Mouse (Mus musculus): ENCODE measurements around the gene Hist2h3b. TPM values are rescaled to one million over a fixed set of nuclear protein-coding genes. Genes with fewer than 3 reads are reported as not detected.
A peak's percentile ranks its signal among the peaks of the same experiment; 100 is the strongest.
"Not testable (repeated sequence)": the region's sequence is repeated elsewhere in the genome, so short reads cannot be mapped to it uniquely, and the experiment has no call there.

The Hist2h3b gene
- polyA plus RNA-seq, 1 experiment, result 60.1 TPM

DNA sequence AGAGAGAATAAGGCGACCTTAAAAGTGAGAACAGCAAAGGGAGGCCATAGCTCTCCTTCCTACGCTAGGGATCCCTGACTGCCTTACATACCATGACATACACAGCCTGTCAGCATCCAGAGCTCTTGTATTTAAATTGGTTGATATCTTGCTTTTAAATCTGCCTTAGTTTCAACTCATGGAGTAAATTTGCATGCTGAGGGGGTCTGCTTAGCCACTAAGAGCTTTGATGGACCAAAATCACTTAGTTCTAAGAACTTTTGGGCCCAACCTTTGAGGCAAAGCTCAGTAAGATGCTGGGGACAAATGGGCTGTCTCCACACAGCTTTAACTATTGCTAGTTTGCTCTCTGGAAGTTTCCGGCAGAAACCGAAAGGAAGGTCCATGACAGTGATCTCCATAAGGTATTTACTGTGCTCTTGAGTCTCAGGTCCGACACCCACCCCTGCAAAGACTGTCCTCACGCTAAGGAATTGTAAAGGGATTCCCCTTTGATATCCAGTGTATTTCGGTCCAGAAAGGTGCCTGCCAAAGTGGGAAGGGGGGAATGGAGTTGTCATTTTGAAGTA is 31.0 kb upstream of the Hist2h3b start:
- TF ChIP-seq GATA1 (IDR thresholded peaks at IDR 0.05; ENCODE audit: low read length) (no peak), TAL1 (IDR thresholded peaks at IDR 0.05; ENCODE audit: low read length) (no peak)

GRCm38 (mm10) chr3:96237904-96238511 is 30.4 kb upstream of the Hist2h3b start:
- Histone ChIP-seq H3K36me3 (ENCODE audit: control insufficient read depth) (peaks cover 13% of the 10 kb centered on the region), H3K4me3 (replicated peaks) (peak overlapping the region; percentile 65), H3K9me3 (ENCODE audit: control insufficient read depth, low read length) (no peaks in the 10 kb centered on the region), H3K4me1 (ENCODE audit: control insufficient read depth) (peaks cover 56% of the 10 kb centered on the region), H3K27me3 (ENCODE audit: control insufficient read depth) (no peaks in the 10 kb centered on the region)
- TF ChIP-seq GATA1 (IDR thresholded peaks at IDR 0.05; ENCODE audit: low read length) (no peak), TAL1 (IDR thresholded peaks at IDR 0.05; ENCODE audit: low read length) (no peak)

More for the DNA sequence above, 31.0 kb upstream of the Hist2h3b start:
- Histone ChIP-seq H3K27me3 (ENCODE audit: control insufficient read depth) (no peaks in the 10 kb centered on the region), H3K4me1 (ENCODE audit: control insufficient read depth) (peaks cover 52% of the 10 kb centered on the region), H3K36me3 (ENCODE audit: control insufficient read depth) (peaks cover 12% of the 10 kb centered on the region), H3K9me3 (ENCODE audit: control insufficient read depth, low read length) (no peaks in the 10 kb centered on the region), H3K4me3 (replicated peaks) (peak overlapping the region; percentile 65)

- Histone ChIP-seq H3K4me1 (ENCODE audit: control insufficient read depth) (peaks cover 66% of the 10 kb centered on the region), H3K36me3 (ENCODE audit: control insufficient read depth) (peaks cover 18% of the 10 kb centered on the region), H3K4me3 (replicated peaks) (peak within 1 kb of the TSS; percentile 65)
- H3K9me3 ChIP-seq (ENCODE audit: control insufficient read depth, low read length); H3K27me3 ChIP-seq (ENCODE audit: control insufficient read depth): not testable (repeated sequence)
Measured at GRCm38 (mm10) chr3:96238954-96239793, 29.3 kb upstream of the Hist2h3b start, which contains the start of gene Hist2h3c2. Gene Hist2h3c2, minus strand, starts transcription at chr3:96239127.

DNA sequence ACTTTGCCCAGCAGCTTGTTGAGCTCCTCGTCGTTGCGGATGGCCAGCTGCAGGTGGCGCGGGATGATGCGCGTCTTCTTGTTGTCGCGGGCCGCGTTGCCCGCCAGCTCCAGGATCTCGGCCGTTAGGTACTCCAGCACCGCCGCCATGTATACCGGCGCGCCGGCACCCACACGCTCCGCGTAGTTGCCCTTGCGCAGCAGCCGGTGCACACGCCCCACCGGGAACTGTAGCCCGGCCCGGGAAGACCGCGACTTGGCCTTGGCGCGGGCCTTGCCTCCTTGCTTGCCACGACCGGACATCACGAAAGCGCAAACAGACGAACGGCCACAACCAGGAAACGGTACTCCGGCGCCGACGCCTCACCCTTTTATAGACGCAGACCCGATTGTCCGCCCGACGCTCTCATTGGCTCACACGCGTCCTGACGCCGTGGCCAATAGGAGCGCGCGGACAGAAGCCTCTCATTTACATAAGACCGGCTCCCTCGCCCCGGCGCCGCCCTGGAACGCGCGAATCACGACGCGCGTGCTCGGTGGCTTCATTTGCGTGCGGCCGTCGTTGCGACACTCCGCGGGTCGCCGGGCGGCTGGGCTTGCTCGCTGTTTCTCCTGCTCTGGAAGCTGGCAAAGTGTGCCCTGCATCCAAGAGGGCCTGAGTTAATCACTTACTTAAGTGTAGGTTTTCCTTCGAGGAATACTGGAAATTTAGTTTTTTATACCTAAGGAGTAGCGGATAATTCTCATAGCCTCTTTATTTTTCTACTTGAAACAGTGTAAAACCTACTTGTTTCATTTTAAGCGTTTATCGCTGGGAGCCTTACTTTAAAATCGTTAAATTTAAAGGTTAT is 28.3 kb upstream of the Hist2h3b start, which contains the start of gene Hist2h2aa2:
Gene Hist2h2aa2, minus strand, starts transcription at position 328 of the 850 bp plus-strand sequence.
- not testable (repeated sequence) for H3K27me3 ChIP-seq (ENCODE audit: control insufficient read depth); H3K9me3 ChIP-seq (ENCODE audit: control insufficient read depth, low read length)
- H3K4me1 ChIP-seq (ENCODE audit: control insufficient read depth), result peaks cover 74% of the 10 kb centered on the region
- H3K36me3 ChIP-seq (ENCODE audit: control insufficient read depth), result peaks cover 20% of the 10 kb centered on the region
- peak within 1 kb of the TSS; percentile 60 for H3K4me3 ChIP-seq (replicated peaks)

DNA sequence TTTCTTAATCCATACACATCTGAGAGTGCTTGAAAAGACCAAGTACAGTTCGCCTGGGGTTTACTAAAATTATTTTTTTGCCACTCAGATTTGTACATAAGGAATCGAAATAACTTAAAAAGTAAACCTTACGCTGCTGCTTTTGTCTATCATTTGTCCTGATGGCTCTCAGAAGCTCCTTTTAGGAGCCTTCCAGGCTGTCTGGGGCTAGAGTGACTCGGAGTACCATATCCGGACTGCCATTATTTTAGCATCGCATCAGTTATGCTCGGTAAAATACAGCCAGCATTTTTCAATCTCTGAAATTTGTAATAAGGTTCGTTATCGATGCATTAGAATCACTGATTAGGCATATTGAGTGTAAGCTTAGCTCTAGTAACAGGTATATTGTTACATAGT is 27.7 kb upstream of the Hist2h3b start:
- H3K4me1 ChIP-seq (ENCODE audit: control insufficient read depth), result peaks cover 69% of the 10 kb centered on the region

DNA sequence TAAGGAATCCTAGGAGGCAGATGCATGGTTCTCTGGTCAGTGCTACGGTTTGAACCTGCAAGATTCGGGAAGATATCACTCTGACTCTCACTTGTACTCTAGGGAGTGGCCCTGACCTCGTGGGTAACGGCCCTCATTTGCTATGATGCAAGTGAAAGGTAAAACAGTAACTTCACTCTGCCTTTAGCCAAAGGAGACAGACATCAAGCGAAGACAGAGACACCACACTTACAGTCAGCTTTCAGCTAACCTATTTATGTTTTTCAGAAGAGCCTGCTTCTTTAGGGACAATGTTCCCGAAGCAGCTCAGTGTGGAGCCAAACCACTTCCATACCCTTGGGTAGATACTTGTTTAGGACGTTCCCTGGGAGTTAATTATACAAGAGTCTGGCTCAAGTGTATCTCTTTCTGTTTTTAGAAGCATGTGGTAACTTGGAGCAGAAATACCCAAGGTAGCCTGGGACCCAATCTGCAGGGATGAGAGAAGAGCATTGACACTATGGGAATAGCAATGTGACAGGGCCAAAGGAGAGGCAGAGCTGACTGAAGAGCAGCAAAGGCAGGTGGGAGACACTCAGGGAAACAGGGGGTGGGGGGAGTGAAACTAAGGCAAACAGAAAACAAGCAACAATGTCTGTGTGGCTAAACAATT is 24.4 kb upstream of the Hist2h3b start:
- peak overlapping the region; percentile 74 for H3K4me3 ChIP-seq (replicated peaks)
- H3K4me1 ChIP-seq (ENCODE audit: control insufficient read depth), result peaks cover 54% of the 10 kb centered on the region
- H3K9me3 ChIP-seq (ENCODE audit: control insufficient read depth, low read length), result no peaks in the 10 kb centered on the region
- no peaks in the 10 kb centered on the region for H3K27me3 ChIP-seq (ENCODE audit: control insufficient read depth)
- peaks cover 18% of the 10 kb centered on the region for H3K36me3 ChIP-seq (ENCODE audit: control insufficient read depth)
- no peak for TF ChIP-seq GATA1 (IDR thresholded peaks at IDR 0.05; ENCODE audit: low read length)

More for the DNA sequence above, 27.7 kb upstream of the Hist2h3b start:
- TF ChIP-seq TAL1 (IDR thresholded peaks at IDR 0.05; ENCODE audit: low read length) (no peak), GATA1 (IDR thresholded peaks at IDR 0.05; ENCODE audit: low read length) (no peak)
- Histone ChIP-seq H3K27me3 (ENCODE audit: control insufficient read depth) (no peaks in the 10 kb centered on the region), H3K9me3 (ENCODE audit: control insufficient read depth, low read length) (no peaks in the 10 kb centered on the region), H3K4me3 (replicated peaks) (peak overlapping the region; percentile 59), H3K36me3 (ENCODE audit: control insufficient read depth) (peaks cover 17% of the 10 kb centered on the region)

DNA sequence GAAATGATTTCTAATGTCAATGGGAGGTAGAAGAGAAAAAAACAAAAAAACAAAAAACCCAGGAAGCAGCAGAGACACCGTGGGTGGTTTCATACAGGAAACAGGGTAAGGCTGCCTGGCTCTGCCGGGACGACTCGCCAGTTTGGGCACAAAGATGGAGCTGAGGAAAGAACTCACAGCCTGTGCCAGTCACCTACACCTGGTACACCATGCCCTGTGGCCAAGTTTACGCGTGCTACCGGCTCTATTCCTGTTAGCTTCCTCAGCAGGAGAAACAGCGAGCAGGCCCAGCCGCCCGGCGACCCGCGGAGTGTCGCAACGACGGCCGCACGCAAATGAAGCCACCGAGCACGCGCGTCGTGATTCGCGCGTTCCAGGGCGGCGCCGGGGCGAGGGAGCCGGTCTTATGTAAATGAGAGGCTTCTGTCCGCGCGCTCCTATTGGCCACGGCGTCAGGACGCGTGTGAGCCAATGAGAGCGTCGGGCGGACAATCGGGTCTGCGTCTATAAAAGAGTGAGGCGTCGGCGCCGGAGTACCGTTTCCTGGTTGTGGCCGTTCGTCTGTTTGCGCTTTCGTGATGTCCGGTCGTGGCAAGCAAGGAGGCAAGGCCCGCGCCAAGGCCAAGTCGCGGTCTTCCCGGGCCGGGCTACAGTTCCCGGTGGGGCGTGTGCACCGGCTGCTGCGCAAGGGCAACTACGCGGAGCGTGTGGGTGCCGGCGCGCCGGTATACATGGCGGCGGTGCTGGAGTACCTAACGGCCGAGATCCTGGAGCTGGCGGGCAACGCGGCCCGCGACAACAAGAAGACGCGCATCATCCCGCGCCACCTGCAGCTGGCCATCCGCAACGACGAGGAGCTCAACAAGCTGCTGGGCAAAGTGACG is 23.2 kb upstream of the Hist2h3b start, which contains the start of gene Hist2h2aa1:
Gene Hist2h2aa1, plus strand, starts transcription at position 495 of the 884 bp plus-strand sequence.
- not testable (repeated sequence) for H3K9me3 ChIP-seq (ENCODE audit: control insufficient read depth, low read length); H3K27me3 ChIP-seq (ENCODE audit: control insufficient read depth)
- Histone ChIP-seq H3K36me3 (ENCODE audit: control insufficient read depth) (peaks cover 22% of the 10 kb centered on the region), H3K4me3 (replicated peaks) (peak within 1 kb of the TSS; percentile 74), H3K4me1 (ENCODE audit: control insufficient read depth) (peaks cover 66% of the 10 kb centered on the region)

DNA sequence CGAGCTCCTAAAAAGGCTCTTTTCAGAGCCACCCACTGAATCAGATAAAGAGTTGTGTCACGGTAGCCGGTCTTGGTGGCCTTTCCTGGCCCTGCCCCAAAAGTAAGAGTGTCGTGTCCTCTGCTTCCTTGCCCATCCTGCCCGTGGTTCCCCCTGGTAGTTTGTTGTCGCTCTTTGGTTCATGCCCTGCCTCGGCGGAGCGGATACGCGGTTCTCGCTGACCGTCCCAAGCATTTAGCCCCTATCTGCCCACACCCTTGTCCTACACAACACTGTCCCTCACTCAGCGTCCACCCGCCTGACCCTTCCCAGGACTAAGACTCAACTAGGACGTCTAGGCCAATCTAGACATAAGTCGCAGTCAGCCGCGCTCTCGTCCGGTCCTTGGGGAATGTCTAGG is 22.4 kb upstream of the Hist2h3b start:
- Histone ChIP-seq H3K4me3 (replicated peaks) (peak overlapping the region; percentile 49), H3K36me3 (ENCODE audit: control insufficient read depth) (peaks cover 22% of the 10 kb centered on the region), H3K4me1 (ENCODE audit: control insufficient read depth) (peaks cover 67% of the 10 kb centered on the region)
- H3K9me3 ChIP-seq (ENCODE audit: control insufficient read depth, low read length); H3K27me3 ChIP-seq (ENCODE audit: control insufficient read depth): not testable (repeated sequence)

DNA sequence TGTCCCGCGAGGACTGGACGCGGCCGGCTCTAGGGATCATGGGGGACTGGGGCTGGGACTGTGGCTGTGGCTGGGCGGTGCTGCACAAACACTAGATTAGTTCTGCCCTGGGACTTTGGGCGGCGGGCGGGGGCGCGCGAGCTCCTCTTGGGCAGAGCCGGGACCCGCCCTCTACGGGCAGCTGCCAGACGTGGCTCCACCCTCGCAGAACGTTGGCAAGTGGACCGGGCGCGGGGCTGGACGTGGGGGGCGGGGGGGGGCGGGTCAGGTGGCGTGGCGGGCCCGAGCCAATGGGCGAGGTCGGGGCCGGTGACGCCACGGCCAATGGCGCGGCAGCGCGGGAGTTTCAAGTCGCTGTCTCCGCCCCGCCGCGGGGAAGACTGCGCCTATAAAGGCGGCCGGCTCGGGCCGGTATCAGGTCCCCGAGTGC is 22.0 kb upstream of the Hist2h3b start, which contains the start of gene Hist2h3c1:
Gene Hist2h3c1, plus strand, starts transcription at position 259 of the 430 bp plus-strand sequence.
- Histone ChIP-seq H3K36me3 (ENCODE audit: control insufficient read depth) (peaks cover 20% of the 10 kb centered on the region), H3K4me1 (ENCODE audit: control insufficient read depth) (peaks cover 66% of the 10 kb centered on the region), H3K4me3 (replicated peaks) (peak within 1 kb of the TSS; percentile 76)
- H3K9me3 ChIP-seq (ENCODE audit: control insufficient read depth, low read length); H3K27me3 ChIP-seq (ENCODE audit: control insufficient read depth): not testable (repeated sequence)
